Mouse (Mus musculus): ENCODE results near the gene Kcnd3. TPM values are rescaled to one million over a fixed set of nuclear protein-coding genes. Genes with fewer than 3 reads are reported as not detected.
A peak's percentile ranks its signal among the peaks of the same experiment; 100 is the strongest.

The Kcnd3 gene
- polyA plus RNA-seq, 1 experiment from 2014 or later: 0.57 TPM

GRCm38 (mm10) chr3:105655031-105655585 lies 203.0 kb downstream of the Kcnd3 start:
- H3K36me3 ChIP-seq (replicated peaks): no peaks in the 10 kb centered on the region

GRCm38 (mm10) chr3:105660530-105660929 lies 208.4 kb downstream of the Kcnd3 start:
- 65% methylated on average over 2 of the region's 2 CpGs for WGBS
- Histone ChIP-seq H3K4me1 (no peaks in the 10 kb centered on the region), H3K4me3 (no peak overlapping the region), H3K27ac (replicated peaks) (no peak overlapping the region), H3K36me3 (replicated peaks) (no peaks in the 10 kb centered on the region), H3K9me3 (no peaks in the 10 kb centered on the region), H3K27me3 (replicated peaks; ENCODE audit: low read depth, poor library complexity, severe bottlenecking) (no peaks in the 10 kb centered on the region)
- DNase-seq (ENCODE audit: low spot score): no peak

More at GRCm38 (mm10) chr3:105655031-105655585, 203.0 kb downstream of the Kcnd3 start:
- WGBS: 90% methylated on average over 11 of the region's 11 CpGs
- DNase-seq (ENCODE audit: low spot score): no peak
- Histone ChIP-seq H3K4me1 (no peaks in the 10 kb centered on the region), H3K27me3 (replicated peaks; ENCODE audit: low read depth, poor library complexity, severe bottlenecking) (no peaks in the 10 kb centered on the region), H3K4me3 (no peak overlapping the region), H3K9me3 (no peaks in the 10 kb centered on the region), H3K27ac (replicated peaks) (no peak overlapping the region)

GRCm38 (mm10) chr3:105663043-105663442 lies 210.9 kb downstream of the Kcnd3 start:
- no peaks in the 10 kb centered on the region for H3K36me3 ChIP-seq (replicated peaks)
- no peaks in the 10 kb centered on the region for H3K27me3 ChIP-seq (replicated peaks; ENCODE audit: low read depth, poor library complexity, severe bottlenecking)
- no peak overlapping the region for H3K4me3 ChIP-seq
- no peak overlapping the region for H3K27ac ChIP-seq (replicated peaks)
- DNase-seq (ENCODE audit: low spot score): no peak
- 75% methylated on average over 8 of the region's 8 CpGs for WGBS
- no peaks in the 10 kb centered on the region for H3K9me3 ChIP-seq
- no peaks in the 10 kb centered on the region for H3K4me1 ChIP-seq

GRCm38 (mm10) chr3:105665105-105665765 lies 213.1 kb downstream of the Kcnd3 start:
- no peak for DNase-seq (ENCODE audit: low spot score)

GRCm38 (mm10) chr3:105666996-105667523 lies 214.9 kb downstream of the Kcnd3 start:
- Histone ChIP-seq H3K4me3 (no peak overlapping the region), H3K36me3 (replicated peaks) (no peaks in the 10 kb centered on the region), H3K27me3 (replicated peaks; ENCODE audit: low read depth, poor library complexity, severe bottlenecking) (no peaks in the 10 kb centered on the region), H3K27ac (replicated peaks) (no peak overlapping the region), H3K9me3 (no peaks in the 10 kb centered on the region), H3K4me1 (no peaks in the 10 kb centered on the region)
- WGBS: 67% methylated on average over 4 of the region's 4 CpGs
- DNase-seq (ENCODE audit: low spot score): no peak

More at GRCm38 (mm10) chr3:105665105-105665765, 213.1 kb downstream of the Kcnd3 start:
- no peak overlapping the region for H3K4me3 ChIP-seq
- H3K36me3 ChIP-seq (replicated peaks): no peaks in the 10 kb centered on the region
- H3K4me1 ChIP-seq: no peaks in the 10 kb centered on the region
- 85% methylated on average over 9 of the region's 9 CpGs for WGBS
- H3K27me3 ChIP-seq (replicated peaks; ENCODE audit: low read depth, poor library complexity, severe bottlenecking): no peaks in the 10 kb centered on the region
- H3K9me3 ChIP-seq: no peaks in the 10 kb centered on the region
- no peak overlapping the region for H3K27ac ChIP-seq (replicated peaks)

- no peaks in the 10 kb centered on the region for H3K9me3 ChIP-seq
- DNase-seq (ENCODE audit: low spot score): no peak
- WGBS: 39% methylated on average over 9 of the region's 9 CpGs
- H3K27me3 ChIP-seq (replicated peaks; ENCODE audit: low read depth, poor library complexity, severe bottlenecking): no peaks in the 10 kb centered on the region
- H3K4me1 ChIP-seq: no peaks in the 10 kb centered on the region
- H3K27ac ChIP-seq (replicated peaks): no peak overlapping the region
- no peak overlapping the region for H3K4me3 ChIP-seq
- H3K36me3 ChIP-seq (replicated peaks): no peaks in the 10 kb centered on the region
Measured at GRCm38 (mm10) chr3:105668161-105668560, 216.0 kb downstream of the Kcnd3 start.

GRCm38 (mm10) chr3:105669776-105670175 lies 217.6 kb downstream of the Kcnd3 start:
- no peaks in the 10 kb centered on the region for H3K4me1 ChIP-seq
- DNase-seq (ENCODE audit: low spot score): no peak

GRCm38 (mm10) chr3:105670801-105671200 lies 218.7 kb downstream of the Kcnd3 start:
- no peaks in the 10 kb centered on the region for H3K9me3 ChIP-seq
- DNase-seq (ENCODE audit: low spot score): no peak
- no peaks in the 10 kb centered on the region; the same call in 1 of the 2 replicates for H3K36me3 ChIP-seq (replicated peaks)
- 88% methylated on average over 1 of the region's 1 CpGs for WGBS
- H3K4me1 ChIP-seq: no peaks in the 10 kb centered on the region
- no peak overlapping the region for H3K27ac ChIP-seq (replicated peaks)
- no peaks in the 10 kb centered on the region for H3K27me3 ChIP-seq (replicated peaks; ENCODE audit: low read depth, poor library complexity, severe bottlenecking)
- H3K4me3 ChIP-seq: no peak overlapping the region

More at GRCm38 (mm10) chr3:105669776-105670175, 217.6 kb downstream of the Kcnd3 start:
- H3K4me3 ChIP-seq: no peak overlapping the region
- no peaks in the 10 kb centered on the region for H3K9me3 ChIP-seq
- H3K27me3 ChIP-seq (replicated peaks; ENCODE audit: low read depth, poor library complexity, severe bottlenecking): no peaks in the 10 kb centered on the region
- 88% methylated on average over 3 of the region's 3 CpGs for WGBS
- no peak overlapping the region for H3K27ac ChIP-seq (replicated peaks)
- no peaks in the 10 kb centered on the region for H3K36me3 ChIP-seq (replicated peaks)

GRCm38 (mm10) chr3:105674595-105675218 lies 222.6 kb downstream of the Kcnd3 start:
- peak; percentile 65 for DNase-seq (ENCODE audit: low spot score)
- H3K27me3 ChIP-seq (replicated peaks; ENCODE audit: low read depth, poor library complexity, severe bottlenecking): no peaks in the 10 kb centered on the region
- WGBS: 21% methylated on average over 7 of the region's 7 CpGs
- no peaks in the 10 kb centered on the region for H3K4me1 ChIP-seq
- H3K27ac ChIP-seq (replicated peaks): no peak overlapping the region
- H3K4me3 ChIP-seq: no peak overlapping the region
- H3K36me3 ChIP-seq (replicated peaks): peaks cover 31% of the 10 kb centered on the region
- no peaks in the 10 kb centered on the region for H3K9me3 ChIP-seq

- no peak overlapping the region for H3K4me3 ChIP-seq
- WGBS: 60% methylated on average over 2 of the region's 2 CpGs
- H3K36me3 ChIP-seq (replicated peaks): peaks cover 43% of the 10 kb centered on the region
Measured at GRCm38 (mm10) chr3:105675932-105676331, 223.8 kb downstream of the Kcnd3 start.

GRCm38 (mm10) chr3:105680346-105680745 lies 228.2 kb downstream of the Kcnd3 start:
- no peaks in the 10 kb centered on the region for H3K9me3 ChIP-seq
- H3K27ac ChIP-seq (replicated peaks): no peak overlapping the region
- 92% methylated on average over 7 of the region's 7 CpGs for WGBS
- H3K4me3 ChIP-seq: no peak overlapping the region
- no peaks in the 10 kb centered on the region for H3K4me1 ChIP-seq
- peaks cover 83% of the 10 kb centered on the region for H3K36me3 ChIP-seq (replicated peaks)
- no peaks in the 10 kb centered on the region for H3K27me3 ChIP-seq (replicated peaks; ENCODE audit: low read depth, poor library complexity, severe bottlenecking)
- no peak for DNase-seq (ENCODE audit: low spot score)

More at GRCm38 (mm10) chr3:105675932-105676331, 223.8 kb downstream of the Kcnd3 start:
- H3K4me1 ChIP-seq: no peaks in the 10 kb centered on the region
- no peaks in the 10 kb centered on the region for H3K27me3 ChIP-seq (replicated peaks; ENCODE audit: low read depth, poor library complexity, severe bottlenecking)
- H3K27ac ChIP-seq (replicated peaks): no peak overlapping the region
- DNase-seq (ENCODE audit: low spot score): no peak
- no peaks in the 10 kb centered on the region for H3K9me3 ChIP-seq

- Histone ChIP-seq H3K4me1 (peaks cover 12% of the 10 kb centered on the region), H3K27ac (replicated peaks) (peak overlapping the region; percentile 91), H3K4me3 (peak overlapping the region; percentile 90), H3K9me3 (no peaks in the 10 kb centered on the region), H3K27me3 (replicated peaks; ENCODE audit: low read depth, poor library complexity, severe bottlenecking) (peaks cover 9% of the 10 kb centered on the region; the same call in 1 of the 2 replicates), H3K36me3 (replicated peaks) (peaks cover 34% of the 10 kb centered on the region)
- 9% methylated on average over 60 of the region's 60 CpGs for WGBS
- DNase-seq (ENCODE audit: low spot score): no peak
Measured at GRCm38 (mm10) chr3:105686394-105687323, 234.5 kb downstream of the Kcnd3 start.
